Mouse (Mus musculus): ENCODE results near the gene Hoga1.

The Hoga1 gene

DNA sequence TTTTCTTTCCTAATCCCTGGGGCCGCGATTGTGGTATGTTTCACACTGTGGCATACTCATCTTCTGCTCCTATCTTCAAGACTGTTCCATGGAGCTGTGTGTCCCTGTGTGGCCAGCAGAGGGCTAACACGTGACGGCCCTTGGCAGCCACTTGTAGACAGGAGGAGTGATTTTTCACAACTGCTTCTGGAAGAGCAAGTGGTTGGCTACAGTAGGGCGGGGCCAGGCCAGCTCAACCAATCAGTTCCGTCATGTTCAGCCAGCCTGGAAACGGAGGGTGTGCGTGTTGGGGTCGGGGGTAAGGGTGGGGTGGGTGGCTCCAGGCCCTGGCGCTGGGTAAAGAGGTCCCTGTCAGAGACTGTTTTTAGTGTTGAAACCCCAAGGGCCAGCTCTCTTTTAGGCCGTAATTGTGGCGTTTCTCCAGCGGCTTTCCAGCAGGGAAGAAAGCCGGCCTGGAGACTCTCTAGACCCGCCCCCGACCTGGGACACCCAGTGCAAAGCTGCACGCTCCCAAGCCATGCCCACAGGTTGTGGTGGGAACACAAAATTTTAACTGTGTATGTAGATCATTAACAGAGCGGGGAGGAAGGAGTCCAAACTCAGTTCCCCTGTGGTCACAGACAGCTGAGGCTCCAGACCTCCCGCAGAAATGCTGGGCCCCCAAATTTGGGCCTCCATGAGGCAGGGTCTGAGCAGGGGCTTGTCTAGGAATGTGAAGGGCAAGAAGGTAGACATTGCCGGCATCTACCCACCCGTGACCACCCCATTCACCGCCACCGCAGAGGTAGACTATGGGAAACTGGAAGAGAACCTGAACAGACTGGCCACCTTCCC lies at the start of gene Hoga1:
Gene Hoga1 (plus strand): TSS at position 342 of the 834 bp plus-strand sequence.
- peak; percentile 15 for DNase-seq (ENCODE audit: low spot score)

DNA sequence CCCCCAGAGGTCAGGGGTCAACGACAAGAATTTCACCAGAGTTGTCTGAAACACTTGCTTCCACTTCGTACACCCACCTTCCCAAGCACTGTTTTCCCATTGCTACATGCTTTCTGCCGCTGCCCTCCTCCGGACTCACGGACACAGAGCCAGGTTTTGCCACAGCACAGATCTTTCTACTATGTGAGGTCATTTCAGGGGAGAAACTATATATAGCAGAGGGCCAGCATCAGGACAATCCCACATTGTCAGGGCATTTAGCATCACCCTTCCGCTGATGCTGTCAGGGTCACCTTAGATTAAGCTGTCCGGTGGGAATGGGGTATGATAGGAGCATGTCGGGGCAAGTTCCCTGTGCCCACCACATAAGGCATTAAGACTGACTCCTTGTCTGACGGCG lies 48.3 kb upstream of the Hoga1 start:
- no peak for DNase-seq (ENCODE audit: low spot score)

DNA sequence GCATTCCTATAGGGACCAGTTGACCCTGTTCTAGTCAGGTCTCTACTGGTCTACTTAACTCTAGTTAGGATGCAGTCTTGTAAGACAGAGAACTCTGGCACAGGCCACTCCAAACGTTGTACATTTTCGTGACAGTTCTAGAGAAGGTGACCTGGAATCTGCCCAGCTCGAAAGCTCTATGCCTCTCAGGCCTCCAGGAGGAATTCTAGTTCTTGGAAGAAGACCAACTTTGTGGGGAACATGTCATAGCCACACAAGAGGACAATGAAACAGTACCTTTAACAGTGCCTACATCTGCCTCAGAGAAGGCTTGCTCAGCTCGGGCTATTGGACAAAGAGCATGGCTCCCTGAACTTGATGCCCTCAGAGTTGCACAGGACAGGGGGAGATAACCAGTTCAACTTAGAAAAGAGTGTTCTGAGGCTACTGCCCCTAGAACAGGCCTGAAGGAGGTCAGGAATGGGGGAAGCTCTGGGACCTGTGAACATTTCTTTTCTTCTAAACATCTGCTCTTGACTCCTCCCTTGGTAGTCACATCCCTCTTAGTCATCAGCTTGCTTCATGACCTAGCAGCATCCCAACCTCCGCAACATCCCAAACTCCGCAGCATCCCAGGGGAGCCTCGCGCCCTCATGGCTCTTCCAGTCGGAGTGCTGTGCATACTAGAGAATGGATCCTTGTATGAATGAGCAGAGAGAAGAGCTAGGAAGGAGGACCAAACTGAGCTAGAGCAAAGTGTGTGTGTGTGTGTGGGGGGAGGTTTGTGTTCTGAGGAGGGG lies 46.5 kb upstream of the Hoga1 start:
- DNase-seq (ENCODE audit: low spot score): no peak

DNA sequence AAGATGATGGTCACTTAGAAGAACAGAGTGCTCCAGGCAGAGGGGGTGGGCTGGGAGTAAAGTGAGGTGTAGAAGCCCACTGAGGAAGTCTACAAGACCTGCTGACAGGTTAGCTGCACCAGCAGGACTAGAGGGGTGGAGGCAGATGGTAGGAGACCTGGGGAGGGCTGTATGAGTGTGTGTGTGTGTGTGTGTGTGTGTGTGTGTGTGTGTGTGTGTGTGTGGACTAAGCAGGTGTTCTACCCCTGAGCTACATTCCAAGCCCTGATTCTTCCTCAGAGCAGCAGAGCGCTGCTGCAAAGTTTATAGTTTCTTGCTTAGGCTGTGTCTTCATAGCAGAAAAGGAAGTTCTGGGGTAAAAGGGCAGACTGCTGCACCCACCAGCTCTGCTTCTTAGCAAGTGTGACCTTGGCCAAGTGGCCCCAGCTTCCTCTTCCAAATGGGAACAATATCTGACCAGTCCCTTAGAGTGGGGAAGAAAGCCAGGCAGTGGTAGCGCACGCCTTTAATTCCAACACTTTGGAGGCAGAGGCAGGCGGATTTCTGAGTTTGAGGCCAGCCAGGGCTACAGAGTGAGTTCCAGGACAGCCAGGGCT lies 45.6 kb upstream of the Hoga1 start:
- no peak for DNase-seq (ENCODE audit: low spot score)

DNA sequence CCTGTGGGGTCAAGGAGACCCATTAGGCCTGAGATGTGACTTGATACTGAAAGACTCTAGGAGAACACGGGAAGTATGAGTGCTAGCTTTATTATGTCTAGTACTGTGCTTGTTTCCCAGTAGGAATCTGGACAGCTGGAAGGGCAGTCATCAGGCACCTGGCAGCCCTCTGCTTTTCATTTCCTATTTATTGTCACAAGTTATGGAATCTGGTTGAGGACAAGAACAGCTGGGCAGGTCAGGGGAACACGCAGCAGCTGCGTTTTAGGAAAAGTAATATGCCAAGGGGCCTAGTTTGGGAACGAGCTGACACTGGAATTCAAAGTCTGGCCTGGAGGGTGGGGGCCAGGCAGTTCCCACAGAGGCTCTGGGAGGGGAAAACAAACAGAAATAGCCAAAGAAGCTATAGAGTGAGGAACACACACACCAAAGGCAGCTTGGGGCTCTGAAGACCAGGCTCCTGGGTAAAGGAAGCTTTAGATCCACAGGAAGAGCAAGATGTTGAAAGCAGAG lies 44.9 kb upstream of the Hoga1 start:
- no peak for DNase-seq (ENCODE audit: low spot score)

DNA sequence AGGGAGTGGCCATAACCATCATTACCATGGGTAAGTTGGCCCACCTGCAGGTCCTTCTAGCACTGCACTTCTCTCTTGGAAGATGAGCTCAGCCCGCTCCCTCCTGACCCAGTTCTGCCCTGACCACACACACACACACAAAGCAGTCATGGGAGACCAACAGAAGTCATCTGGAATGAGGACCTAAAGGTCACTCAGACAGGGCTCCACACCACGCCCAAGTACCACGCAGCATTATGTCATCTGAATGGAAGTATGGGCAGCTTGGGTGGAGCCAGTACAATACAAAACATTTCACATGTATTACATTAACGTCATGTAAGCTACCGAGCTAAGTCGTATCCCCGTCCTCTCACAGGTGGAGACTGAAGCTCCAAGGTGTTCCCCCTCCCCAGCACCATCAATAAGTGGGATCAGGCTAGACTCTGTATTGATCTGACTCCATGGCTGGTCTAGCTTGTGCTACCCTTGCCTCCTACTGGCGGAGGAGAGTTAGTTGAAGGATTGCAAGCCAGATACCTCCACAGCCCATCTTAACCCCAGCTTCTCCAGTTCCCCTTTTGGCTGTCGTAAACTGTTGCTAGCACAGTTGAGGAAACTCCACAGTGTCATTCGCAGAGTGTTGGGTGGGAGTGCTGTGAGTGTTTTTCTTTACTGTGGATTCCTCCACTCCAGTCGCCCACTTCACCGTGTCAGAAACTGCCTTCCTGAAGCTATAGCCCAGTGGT lies 44.0 kb upstream of the Hoga1 start:
- no peak for DNase-seq (ENCODE audit: low spot score)

DNA sequence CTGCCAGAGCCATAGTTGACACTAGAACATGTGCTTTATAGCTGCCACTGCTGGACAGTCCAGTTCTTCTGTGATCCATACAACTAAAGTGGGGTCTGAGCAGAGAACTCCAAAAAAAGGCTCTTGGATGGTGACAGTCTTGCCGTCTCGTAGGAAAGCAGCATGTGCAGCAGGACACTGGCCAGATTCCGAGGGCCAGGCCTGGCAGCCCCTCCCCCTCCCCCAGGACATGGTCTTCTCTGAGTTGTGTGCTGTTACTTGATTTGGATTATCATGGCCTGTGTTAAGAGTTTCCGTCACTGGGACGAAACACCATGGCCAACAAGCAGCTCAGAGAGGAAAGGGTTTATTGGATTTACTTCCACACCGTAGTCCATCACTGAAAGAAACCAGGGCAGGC lies 41.2 kb upstream of the Hoga1 start:
- DNase-seq (ENCODE audit: low spot score): no peak

DNA sequence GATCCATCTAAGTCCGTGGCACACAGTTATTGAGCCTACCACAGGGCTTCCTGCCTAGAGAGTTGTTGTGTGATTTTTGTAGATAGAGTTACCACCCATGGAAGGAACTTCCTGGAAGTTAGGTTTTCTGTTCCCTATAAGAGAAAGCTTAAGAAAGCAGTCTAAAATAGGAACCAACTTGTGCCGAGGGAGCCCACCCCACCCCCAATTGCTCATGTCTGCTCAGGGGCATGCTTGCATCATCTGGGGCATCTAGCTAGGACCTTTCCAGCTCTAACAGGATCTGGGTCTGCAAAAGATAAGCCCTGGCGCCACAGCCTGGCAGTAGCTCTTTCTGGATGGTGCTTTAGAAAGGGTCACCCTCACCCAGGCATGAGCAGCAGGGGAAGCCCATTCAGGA lies 39.8 kb upstream of the Hoga1 start:
- DNase-seq (ENCODE audit: low spot score): no peak

DNA sequence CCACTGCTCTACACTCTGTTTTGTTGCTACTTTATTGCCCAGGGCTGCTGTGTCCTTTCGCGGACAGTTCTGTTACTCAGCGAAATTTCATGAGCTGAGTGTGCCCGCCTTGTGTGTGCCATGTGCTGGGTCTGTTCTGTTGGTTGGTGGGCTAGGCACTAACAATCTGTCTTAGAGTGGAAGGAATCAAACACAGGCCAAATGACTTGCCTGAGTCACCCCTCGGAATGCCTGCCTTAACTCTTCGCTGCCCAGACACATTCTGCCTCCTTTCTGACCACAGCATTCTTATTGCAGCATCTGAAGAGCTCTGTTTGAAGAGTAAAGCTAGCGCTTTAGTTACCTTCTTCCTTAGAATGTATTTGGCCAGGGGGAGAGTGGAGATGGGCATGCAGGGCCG lies 38.8 kb upstream of the Hoga1 start:
- no peak for DNase-seq (ENCODE audit: low spot score)

DNA sequence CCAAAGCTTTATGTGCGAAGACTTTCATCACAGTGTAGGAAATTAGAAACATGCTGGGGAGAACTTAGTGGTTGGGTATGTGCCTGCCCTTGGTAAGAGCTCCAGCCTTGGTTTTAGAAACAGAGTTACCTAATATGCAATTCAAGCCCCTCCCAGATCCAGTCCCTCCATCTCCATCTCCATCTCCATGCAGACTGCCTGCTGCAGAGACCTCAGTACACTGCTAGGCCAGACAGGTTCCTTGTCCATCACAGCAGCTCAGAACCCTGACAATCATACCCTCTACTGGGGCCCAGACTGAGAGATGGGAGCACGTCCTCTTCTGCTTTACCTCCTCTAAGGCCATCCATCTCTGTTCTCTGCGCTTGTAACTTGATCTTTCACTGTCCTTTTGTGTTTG lies 36.8 kb upstream of the Hoga1 start:
- no peak for DNase-seq (ENCODE audit: low spot score)

DNA sequence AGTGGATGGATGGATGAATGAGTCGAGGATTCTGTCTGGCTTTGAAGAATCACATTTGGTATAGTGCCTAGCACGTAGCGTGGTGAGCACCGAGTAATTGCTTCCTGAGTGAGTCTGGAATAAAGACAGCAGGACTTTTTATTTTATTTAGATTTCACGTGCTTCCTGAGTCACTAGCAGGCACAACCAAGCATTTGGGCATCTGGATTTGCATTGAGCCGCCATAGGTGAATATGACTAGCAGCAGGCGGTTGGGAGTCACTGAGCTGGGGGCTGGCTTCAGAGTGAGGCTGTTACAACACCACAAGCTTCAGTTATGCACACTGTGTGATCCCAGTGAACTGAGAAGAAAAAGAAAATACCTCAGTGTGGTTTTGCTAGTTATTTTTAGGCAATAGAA lies 36.3 kb upstream of the Hoga1 start:
- DNase-seq (ENCODE audit: low spot score): no peak

DNA sequence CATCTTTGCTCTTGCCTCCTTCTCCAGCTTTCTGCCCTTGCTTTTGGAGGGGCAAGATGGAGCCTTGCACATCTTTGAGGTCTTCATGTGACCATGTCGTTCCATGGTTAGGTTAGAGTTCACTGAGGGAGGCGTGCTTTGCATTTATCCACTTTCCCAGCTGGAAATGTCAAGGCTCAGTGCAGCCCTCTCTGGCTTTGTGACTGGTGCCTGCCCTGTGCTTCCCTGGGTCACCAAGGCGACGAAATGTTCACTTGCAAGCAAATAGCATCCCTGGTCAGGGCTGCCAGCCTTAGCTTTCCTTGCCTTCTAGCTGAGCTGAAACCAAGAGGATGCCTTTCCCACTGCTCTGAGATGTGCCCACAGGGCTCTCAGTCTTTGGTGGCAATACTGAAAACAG lies 35.0 kb upstream of the Hoga1 start:
- no peak for DNase-seq (ENCODE audit: low spot score)

DNA sequence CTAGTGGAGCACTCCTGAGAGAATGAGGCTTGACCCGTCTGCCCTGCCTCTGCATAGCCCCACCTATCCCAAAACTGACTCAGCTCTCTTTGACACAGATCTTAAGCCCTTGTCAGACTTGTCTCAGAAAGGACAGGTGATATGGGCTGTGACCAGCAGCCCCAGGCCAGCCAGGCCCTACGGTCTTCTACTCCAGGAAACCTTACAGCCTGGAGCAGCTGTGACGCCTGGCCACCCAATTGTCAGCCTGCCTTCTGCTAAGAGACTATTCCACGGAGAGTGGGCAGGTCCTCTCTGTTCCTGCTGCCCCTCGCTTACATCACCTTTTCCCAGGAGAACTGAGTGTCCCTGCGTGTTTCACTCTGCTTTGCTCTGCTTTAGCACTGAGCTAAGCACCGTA lies 34.3 kb upstream of the Hoga1 start:
- DNase-seq (ENCODE audit: low spot score): no peak

DNA sequence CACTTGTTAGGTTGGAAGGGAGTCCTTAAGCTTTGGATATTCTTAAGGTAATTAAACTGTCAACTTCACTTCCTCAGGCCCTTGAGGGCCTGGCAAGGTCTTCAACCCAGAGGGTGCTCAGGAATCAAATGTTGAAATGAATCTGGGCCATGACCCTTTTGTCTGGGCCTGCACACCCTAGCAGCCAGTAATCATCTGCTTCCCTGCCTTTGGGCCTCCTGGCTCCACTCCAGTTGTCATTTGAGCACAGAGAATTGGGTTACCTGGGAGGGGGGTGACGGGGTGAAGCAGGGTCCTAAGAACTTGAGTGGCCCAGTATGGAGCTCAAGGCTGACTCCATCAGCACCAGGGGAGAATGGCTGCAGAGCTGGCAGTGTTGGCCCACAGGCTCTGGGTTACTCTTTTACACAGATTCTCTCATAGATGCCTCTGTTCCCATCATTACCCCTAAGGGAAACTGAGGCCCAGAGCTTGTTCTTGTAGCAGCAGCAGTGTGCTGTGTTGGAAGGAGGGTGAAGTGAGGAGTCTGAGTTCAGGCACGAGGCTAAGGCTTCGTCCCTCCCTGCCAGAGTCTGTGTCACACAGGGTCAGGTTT lies 31.1 kb upstream of the Hoga1 start:
- no peak for DNase-seq (ENCODE audit: low spot score)

DNA sequence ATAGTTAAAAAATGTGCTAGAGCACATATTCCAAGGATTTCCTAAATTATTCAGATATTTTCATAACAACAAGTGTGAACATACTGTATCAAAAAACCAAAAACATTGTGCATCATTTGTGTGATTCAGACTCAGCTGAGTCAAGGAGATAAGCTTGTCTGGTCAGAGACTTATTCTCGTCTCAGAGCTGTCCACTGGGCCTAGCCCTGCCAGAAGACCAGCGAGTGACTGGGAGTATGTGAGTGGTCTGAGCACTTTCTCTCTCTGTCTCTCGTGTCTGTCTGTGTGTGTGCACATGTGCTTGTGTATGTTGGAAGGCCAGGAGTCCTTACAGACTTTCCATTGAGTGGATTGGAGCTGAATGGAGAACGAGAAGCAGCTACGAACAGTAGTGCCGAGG lies 30.4 kb upstream of the Hoga1 start:
- DNase-seq (ENCODE audit: low spot score): no peak

DNA sequence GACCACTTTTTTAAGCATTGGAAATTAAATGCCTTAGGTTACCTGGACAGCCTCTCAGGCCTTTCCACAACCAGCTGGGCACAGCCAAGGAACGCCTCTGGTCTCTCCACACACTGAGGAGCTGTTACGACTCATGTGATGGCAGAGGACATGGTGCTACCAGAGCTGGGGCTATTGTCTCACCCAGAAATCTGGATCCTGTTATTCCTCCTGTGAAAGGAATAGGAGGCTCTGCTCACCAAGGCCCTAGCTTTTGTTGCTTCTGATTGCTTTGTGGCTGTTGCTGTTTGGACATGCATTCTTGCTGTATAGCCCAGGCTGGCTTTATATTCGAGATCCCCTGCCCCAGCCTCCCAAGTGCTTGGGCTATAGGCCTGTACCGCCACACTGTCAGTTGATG lies 29.2 kb upstream of the Hoga1 start:
- DNase-seq (ENCODE audit: low spot score): no peak

DNA sequence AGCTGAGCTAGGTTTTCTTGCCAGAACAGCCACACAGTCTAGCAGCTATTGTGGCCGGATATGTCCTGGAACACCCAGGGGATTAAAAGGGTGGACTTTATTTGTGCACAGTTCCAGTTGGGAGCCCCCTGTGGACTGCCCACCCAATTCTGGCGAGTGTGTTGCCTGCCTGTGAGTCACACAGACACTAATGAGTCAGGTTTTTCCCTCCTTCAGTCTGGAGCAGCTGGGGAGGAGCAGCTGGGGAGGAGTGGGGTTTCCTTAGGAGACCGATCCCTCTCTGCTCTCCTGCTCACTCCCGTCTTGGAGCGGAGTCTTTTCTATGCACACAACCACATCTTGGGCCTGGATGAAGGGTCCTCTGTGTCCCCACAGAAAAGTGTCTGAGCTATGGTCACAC lies 28.6 kb upstream of the Hoga1 start:
- DNase-seq (ENCODE audit: low spot score): no peak

DNA sequence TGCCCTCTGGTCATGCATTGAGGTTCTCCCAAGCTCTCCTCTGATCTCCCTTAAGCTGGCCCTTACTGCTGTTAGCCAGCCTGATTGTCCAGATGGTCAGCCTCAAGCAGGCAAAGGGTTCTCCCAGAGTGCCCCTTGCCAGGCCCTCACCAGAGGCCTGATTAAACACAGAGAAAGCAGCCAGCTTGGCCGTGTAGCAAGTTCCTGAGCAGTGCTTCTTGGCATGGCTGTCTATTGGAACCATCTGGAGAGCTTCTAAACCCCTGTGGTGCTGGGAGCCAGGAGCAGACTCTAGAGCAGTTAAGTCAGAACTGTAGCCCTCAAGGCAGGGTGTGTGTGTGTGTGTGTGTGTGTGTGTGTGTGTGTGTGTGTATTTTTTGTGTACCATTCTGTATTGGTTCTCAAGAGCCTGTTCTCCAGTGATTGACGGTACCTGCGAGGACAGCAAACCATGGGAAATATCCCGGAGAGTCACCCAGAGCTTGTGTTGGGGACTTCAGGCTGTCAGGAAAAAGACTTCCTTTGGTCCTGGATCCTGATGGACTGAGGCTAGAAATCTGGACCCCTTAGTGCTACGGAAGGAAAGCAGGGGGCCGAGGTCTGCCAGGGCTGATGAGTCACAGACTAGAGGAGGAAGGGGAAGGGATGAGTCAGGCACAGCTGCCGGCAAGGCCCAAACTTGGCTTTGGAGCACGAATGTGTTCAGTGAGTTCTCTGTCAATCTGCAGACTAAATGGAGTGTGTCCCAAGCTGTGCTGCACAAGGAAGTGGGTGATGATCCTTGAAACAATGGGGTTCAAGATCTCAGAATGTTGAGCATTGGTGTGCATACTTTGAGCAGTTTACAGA lies 27.8 kb upstream of the Hoga1 start:
- DNase-seq (ENCODE audit: low spot score): peak; percentile 33

DNA sequence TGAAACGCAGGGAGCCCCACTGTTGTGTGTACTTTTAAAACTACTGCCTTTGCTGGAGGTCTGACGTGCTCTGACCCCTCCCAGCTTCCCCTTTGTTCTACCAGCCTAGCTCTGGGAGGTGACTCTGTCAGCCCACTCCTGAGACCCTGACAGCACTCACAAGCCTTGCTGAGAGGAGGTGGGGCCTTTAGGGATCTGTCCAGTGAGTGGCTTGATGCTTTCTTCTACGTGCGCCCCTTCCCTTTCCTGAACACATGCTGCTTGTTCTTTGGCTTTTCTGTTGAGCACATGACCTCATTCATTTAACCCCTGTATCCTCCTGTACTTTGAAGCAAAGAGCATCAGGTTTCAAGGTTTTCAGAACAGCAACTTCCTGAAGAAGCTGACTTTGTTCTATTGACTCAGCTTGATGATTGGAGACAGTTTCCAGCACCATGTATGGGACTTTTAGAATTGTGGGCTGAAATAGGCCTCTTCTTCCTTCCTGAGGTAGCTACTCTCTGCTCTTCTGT lies 26.3 kb upstream of the Hoga1 start:
- no peak for DNase-seq (ENCODE audit: low spot score)

DNA sequence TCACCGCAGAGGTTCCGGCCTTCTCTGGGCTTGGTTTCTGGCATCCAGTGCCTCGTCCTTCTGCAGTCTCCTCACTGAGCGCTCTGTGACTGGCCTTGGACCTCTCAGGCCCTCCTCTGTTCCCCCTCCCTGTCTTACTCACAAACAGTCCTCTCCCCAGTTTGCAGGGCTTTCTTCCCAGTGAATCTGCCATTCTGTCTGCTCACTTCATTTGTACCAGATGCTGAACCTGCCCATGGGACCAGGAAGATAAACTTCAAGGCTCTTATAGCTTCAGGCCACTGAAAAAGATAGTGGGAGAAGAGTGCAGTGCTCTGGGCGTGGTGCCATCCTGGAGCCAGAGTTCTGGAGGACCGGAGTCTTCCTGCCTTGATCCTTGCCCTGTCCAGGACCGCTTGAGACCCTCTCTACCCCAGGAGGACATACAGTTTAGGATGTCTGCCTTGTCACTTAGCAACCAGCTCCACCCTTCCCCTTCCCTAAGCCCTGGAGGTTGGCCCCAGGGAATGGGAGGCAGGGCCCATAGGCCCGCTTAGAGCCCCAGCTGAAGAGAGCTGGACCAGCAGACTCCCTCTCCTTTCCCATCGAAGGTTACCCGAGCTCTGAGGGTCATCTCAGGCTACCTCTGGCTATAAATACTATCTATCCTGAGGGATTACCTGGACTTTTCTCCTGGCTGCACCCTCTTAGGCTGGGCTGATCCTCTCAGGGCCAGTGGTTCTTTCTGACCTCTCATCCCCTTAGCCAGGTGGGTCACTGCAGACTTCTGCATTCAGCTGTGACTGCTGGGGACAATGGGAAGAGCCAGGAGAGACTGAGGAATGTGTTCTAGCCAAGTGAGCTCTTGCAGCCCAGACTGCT lies 23.5 kb upstream of the Hoga1 start:
- no peak for DNase-seq (ENCODE audit: low spot score)
